Mouse (Mus musculus) cerebellum, adult 18-20 months (tissue): ENCODE measurements around the gene Ccl21a.
"Not testable (repeated sequence)": the region's sequence is repeated elsewhere in the genome, so short reads cannot be mapped to it uniquely, and the experiment has no call there.

Experiments used
- DNase-seq, 2 experiments: peaks; one replicate each; pipeline ENCODE4 v3.0.0; 2021

The Ccl21a gene

GRCm38 (mm10) chr4:42773893-42774292 is at the start of gene Ccl21a:
Ccl21a (minus strand) TSS chr4:42773993.
- not testable (repeated sequence) for DNase-seq

GRCm38 (mm10) chr4:42756477-42756876 is 17.3 kb downstream of the Ccl21a start, which contains the start of gene Ccl19:
Ccl19 (minus strand) TSS chr4:42756577.
- DNase-seq, result not testable (repeated sequence)

- DNase-seq, result not testable (repeated sequence)
Measured at GRCm38 (mm10) chr4:42735245-42735644, 38.5 kb downstream of the Ccl21a start, which contains the start of gene 4930578G10Rik. 4930578G10Rik (plus strand) TSS chr4:42735545.
